ENCODE assay signal across 24 mouse cellular contexts in genomic region chr12:36991135-36991534, GRCm38 (mm10).
"Had no signal": no experiment of that assay in that cellular context is flagged by ENCODE, and none has a peak within 500 bp of the region (broad histone marks: within the 10 kb centered on the region; RNA-seq: fewer than 3 reads in every experiment).

No protein-coding gene starts in this region.

- H3K4me3 ChIP-seq: left cerebral cortex, adult 2 months; limb, embryonic 13.5 days; lung, embryonic 15.5 days; midbrain, embryonic 13.5 days; myocyte; neural tube, embryonic 13.5 days had no signal

- H3K4me1 ChIP-seq: limb, embryonic 13.5 days; lung, embryonic 15.5 days; midbrain, embryonic 13.5 days; neural tube, embryonic 13.5 days had no signal

- H3K27ac ChIP-seq: left cerebral cortex, adult 2 months; limb, embryonic 13.5 days; liver, embryonic 14.5 days; macrophage; midbrain, embryonic 13.5 days; neural tube, embryonic 13.5 days; stomach, postnatal 0 days had no signal

- H3K9ac ChIP-seq: limb, embryonic 13.5 days; liver, embryonic 14.5 days; liver, postnatal 0 days; lung, embryonic 15.5 days; midbrain, embryonic 13.5 days; neural tube, embryonic 13.5 days had no signal

- ATAC-seq: inflammation-experienced regulatory T-cells, adult 6 months; intestine, embryonic 16.5 days; liver, postnatal 0 days; midbrain, embryonic 13.5 days; midbrain, embryonic 16.5 days had no signal

- H3K27me3 ChIP-seq: limb, embryonic 13.5 days; lung, embryonic 15.5 days; midbrain, embryonic 13.5 days; neural tube, embryonic 13.5 days had no signal

- H3K36me3 ChIP-seq: limb, embryonic 13.5 days; lung, embryonic 15.5 days; midbrain, embryonic 13.5 days; neural tube, embryonic 13.5 days had no signal

- DNase-seq: kidney, adult 18-20 months; kidney, postnatal 10 days; kidney, postnatal 36 days; layer of hippocampus, postnatal 36 days; left cerebral cortex, postnatal 4 days; liver, postnatal 0 days; retina, postnatal 1 day; right cerebral cortex, postnatal 25 days; thymus, adult 2 months; thymus, postnatal 14 days; thymus, postnatal 4 days had no signal

- H3K9me3 ChIP-seq: limb, embryonic 13.5 days; lung, embryonic 15.5 days; midbrain, embryonic 13.5 days; neural tube, embryonic 13.5 days had no signal

- H3K4me2 ChIP-seq: limb, embryonic 13.5 days; liver, embryonic 11.5 days; lung, embryonic 15.5 days; midbrain, embryonic 13.5 days; neural tube, embryonic 13.5 days had no signal
